Mouse (Mus musculus): ENCODE measurements around the gene Hook2. TPM values are rescaled to one million over a fixed set of nuclear protein-coding genes. Genes with fewer than 3 reads are reported as not detected.

Gene Hook2
- total RNA-seq, 2 experiments from 2014 or later: 7.6 to 9.3 TPM

GRCm38 (mm10) chr8:84970913-84971312 is 19.5 kb upstream of the Hook2 start:
- no peak for DNase-seq (ENCODE audit: extremely low spot score in 1 of 2, low spot score in 1 of 2)

- no peak for DNase-seq (ENCODE audit: extremely low spot score in 1 of 2, low spot score in 1 of 2)
Measured at GRCm38 (mm10) chr8:84973079-84973478, 17.3 kb upstream of the Hook2 start.

GRCm38 (mm10) chr8:84973803-84974542 is 16.4 kb upstream of the Hook2 start:
- DNase-seq (ENCODE audit: extremely low spot score in 1 of 2, low spot score in 1 of 2): no peak

GRCm38 (mm10) chr8:84974543-84975142 is 15.8 kb upstream of the Hook2 start:
- no peak for DNase-seq (ENCODE audit: extremely low spot score in 1 of 2, low spot score in 1 of 2)

GRCm38 (mm10) chr8:84975434-84975833 is 15.0 kb upstream of the Hook2 start:
- peak; percentile 56 to 64 for DNase-seq (ENCODE audit: extremely low spot score in 1 of 2, low spot score in 1 of 2)

- DNase-seq (ENCODE audit: extremely low spot score in 1 of 2, low spot score in 1 of 2): peak; percentile 91
Measured at GRCm38 (mm10) chr8:84976031-84976762, 14.2 kb upstream of the Hook2 start.

GRCm38 (mm10) chr8:84976763-84977434 is 13.5 kb upstream of the Hook2 start:
- no peak for DNase-seq (ENCODE audit: extremely low spot score in 1 of 2, low spot score in 1 of 2)

- peak; percentile 48 to 56 for DNase-seq (ENCODE audit: extremely low spot score in 1 of 2, low spot score in 1 of 2)
Measured at GRCm38 (mm10) chr8:84977435-84978247, 12.8 kb upstream of the Hook2 start.

- peak; percentile 88 for DNase-seq (ENCODE audit: extremely low spot score in 1 of 2, low spot score in 1 of 2)
Measured at GRCm38 (mm10) chr8:84978248-84978940, 12.0 kb upstream of the Hook2 start, which contains the start of gene Junb. Gene Junb (minus strand): TSS chr8:84978718.

- DNase-seq (ENCODE audit: extremely low spot score in 1 of 2, low spot score in 1 of 2): peak; percentile 83 to 85
Measured at GRCm38 (mm10) chr8:84979599-84980421, 10.6 kb upstream of the Hook2 start.

- no peak for DNase-seq (ENCODE audit: extremely low spot score in 1 of 2, low spot score in 1 of 2)
Measured at GRCm38 (mm10) chr8:84980622-84981358, 9.6 kb upstream of the Hook2 start.

GRCm38 (mm10) chr8:84981644-84982498 is 8.5 kb upstream of the Hook2 start:
- no peak for DNase-seq (ENCODE audit: extremely low spot score in 1 of 2, low spot score in 1 of 2)

GRCm38 (mm10) chr8:84982499-84983011 is 7.8 kb upstream of the Hook2 start:
- DNase-seq (ENCODE audit: extremely low spot score in 1 of 2, low spot score in 1 of 2): no peak

- no peak for DNase-seq (ENCODE audit: extremely low spot score in 1 of 2, low spot score in 1 of 2)
Measured at GRCm38 (mm10) chr8:84984294-84985048, 5.9 kb upstream of the Hook2 start.

- DNase-seq (ENCODE audit: extremely low spot score in 1 of 2, low spot score in 1 of 2): no peak
Measured at GRCm38 (mm10) chr8:84985049-84985683, 5.2 kb upstream of the Hook2 start.

Measured in layer of hippocampus, postnatal 25 days (tissue).